Mouse (Mus musculus) liver, adult (tissue): ENCODE results near the gene Pik3cg.

Experiments used
- GATA4 ChIP-seq: IDR thresholded peaks from 2 replicates; pipeline ENCODE4 v1.6.1; 2014; ENCODE audit warnings: mild to moderate bottlenecking, low read length; ENCODE audit not compliant: insufficient replicate concordance

Pik3cg gene

GRCm38 (mm10) chr12:32127599-32128507 lies 80.6 kb downstream of the Pik3cg start:
- no peak for TF ChIP-seq GATA4

- no peak for TF ChIP-seq GATA4
Measured at GRCm38 (mm10) chr12:32127158-32127557, 81.3 kb downstream of the Pik3cg start.

GRCm38 (mm10) chr12:32124456-32124855 lies 84.0 kb downstream of the Pik3cg start:
- TF ChIP-seq GATA4: no peak

- no peak for TF ChIP-seq GATA4
Measured at GRCm38 (mm10) chr12:32124030-32124429, 84.4 kb downstream of the Pik3cg start.

GRCm38 (mm10) chr12:32123559-32123958 lies 84.9 kb downstream of the Pik3cg start:
- 0 out of 2 replicates have a peak, but pooled peaks have one; percentile 33 for TF ChIP-seq GATA4
